Mouse (Mus musculus): ENCODE measurements around the gene Slc39a11.
"Not testable (repeated sequence)": the region's sequence is repeated elsewhere in the genome, so short reads cannot be mapped to it uniquely, and the experiment has no call there.

Slc39a11 gene

GRCm38 (mm10) chr11:113667704-113668103 is 17.8 kb upstream of the Slc39a11 start:
- DNase-seq (ENCODE audit: low read depth, low spot score) = no peak

DNA sequence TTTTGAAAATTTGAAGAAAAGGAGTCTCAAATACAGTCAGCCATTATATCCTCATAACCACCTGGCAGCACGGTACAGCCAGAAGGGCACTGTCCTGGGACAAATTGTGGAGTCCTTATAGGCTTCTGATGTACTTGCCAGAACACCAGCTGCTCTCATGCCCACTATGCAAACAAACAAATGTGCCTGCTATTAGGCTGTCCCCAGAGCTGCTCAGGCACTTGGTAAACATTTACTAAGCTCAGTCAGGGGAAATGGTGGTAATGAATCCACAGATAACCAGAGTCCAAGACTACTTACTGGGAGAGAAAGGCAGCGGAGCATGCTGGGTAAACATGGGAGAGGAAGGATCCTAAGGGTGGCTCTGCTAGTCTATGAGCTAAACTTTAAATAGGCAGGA is 17.2 kb upstream of the Slc39a11 start:
- DNase-seq (ENCODE audit: low read depth, low spot score) = no peak

- DNase-seq (ENCODE audit: low read depth, low spot score) = no peak
Measured at GRCm38 (mm10) chr11:113666648-113667047, 16.8 kb upstream of the Slc39a11 start.

DNA sequence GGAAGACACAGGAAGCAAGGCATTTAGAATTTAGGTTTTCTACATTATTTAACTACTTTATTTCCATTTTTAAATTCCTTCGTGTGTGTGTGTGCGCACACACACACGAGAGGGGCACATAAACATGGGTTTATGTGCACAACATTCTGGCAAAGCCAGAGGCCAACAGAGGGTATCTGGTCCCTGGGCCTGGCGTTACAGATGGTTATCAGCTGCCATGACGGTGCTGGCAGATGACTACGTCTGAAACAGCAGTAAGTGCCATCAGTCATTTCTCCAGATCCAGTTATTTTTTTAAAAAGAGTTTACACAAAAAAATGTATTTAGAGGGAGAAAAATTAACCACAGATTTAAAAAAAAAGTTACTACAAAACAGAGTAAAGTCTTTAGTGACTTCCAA is 16.3 kb upstream of the Slc39a11 start:
- no peak for DNase-seq (ENCODE audit: low read depth, low spot score)

- DNase-seq (ENCODE audit: low read depth, low spot score) = no peak
Measured at GRCm38 (mm10) chr11:113664279-113664678, 14.4 kb upstream of the Slc39a11 start.

DNA sequence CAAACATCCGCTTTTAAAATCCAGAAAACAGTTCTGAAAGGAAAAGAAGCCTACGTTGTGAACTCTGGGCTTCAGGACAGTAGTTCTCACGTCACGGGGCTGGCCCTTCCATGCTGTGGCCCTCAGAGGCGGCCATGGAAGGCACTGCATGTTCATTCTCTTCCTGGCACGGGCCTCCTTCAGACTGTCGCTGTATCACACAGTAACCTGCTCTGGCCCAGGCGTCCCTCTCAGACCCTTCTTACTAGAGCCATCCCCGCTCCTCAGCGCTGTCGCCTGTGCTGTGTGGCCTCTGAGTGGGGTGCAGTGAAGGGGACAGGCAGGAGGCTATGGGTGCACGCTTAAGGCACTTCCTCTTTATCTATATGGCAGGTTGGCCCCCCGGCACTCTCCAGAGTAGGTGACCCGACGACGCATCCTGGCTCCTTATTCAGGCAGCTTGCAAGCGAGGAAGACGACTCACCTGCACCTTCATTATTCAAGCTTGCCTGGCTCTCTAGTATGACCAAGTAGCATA is 12.0 kb upstream of the Slc39a11 start:
- no peak for DNase-seq (ENCODE audit: low read depth, low spot score)

DNA sequence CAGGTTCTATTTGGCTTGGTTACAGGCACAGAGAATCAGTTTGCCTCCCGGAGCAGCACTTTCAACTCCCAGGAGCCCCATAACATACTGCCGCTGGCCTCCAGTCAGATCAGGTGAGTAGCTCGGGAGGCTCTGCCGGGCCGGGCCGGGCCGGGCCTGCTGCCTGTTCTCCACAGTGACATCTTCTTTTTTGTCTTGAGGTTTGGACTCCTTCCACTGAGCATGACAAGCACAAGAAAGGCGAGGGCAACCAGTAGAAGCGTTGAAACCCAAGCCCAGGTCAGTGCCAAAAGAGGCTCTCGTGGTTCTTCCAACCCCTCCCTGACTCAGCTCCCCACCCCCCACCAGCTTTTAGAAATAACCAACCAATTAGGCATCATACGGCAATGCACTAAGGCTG is 11.1 kb upstream of the Slc39a11 start:
- no peak for DNase-seq (ENCODE audit: low read depth, low spot score)

GRCm38 (mm10) chr11:113660213-113660612 is 10.3 kb upstream of the Slc39a11 start:
- not testable (repeated sequence) for DNase-seq (ENCODE audit: low read depth, low spot score)

- DNase-seq (ENCODE audit: low read depth, low spot score) = no peak
Measured at GRCm38 (mm10) chr11:113658763-113659162, 8.9 kb upstream of the Slc39a11 start.

GRCm38 (mm10) chr11:113658319-113658718 is 8.4 kb upstream of the Slc39a11 start:
- no peak for DNase-seq (ENCODE audit: low read depth, low spot score)

DNA sequence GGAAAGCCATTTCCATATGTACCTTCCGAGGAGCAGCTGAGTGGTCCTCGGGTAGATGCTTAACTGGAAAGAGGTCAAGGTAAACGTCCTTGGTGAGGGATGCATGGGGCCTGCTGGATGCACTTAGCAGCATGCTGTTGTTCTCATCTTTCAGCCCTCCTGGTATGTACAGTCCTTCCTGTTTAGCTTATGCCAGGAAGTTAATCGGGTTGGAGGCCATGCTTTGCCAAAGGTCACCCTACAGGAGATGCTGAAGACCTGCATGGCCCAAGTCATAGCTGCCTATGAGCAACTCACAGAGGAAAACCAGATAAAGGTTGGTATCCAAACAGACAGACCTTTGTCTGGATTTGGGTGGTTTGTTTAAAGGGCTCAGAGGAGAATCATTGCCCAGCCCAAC is 7.3 kb upstream of the Slc39a11 start:
- no peak for DNase-seq (ENCODE audit: low read depth, low spot score)

- no peak for DNase-seq (ENCODE audit: low read depth, low spot score)
Measured at GRCm38 (mm10) chr11:113656511-113656932, 6.6 kb upstream of the Slc39a11 start.

GRCm38 (mm10) chr11:113654561-113655270 is 4.8 kb upstream of the Slc39a11 start:
- no peak for DNase-seq (ENCODE audit: low read depth, low spot score)

GRCm38 (mm10) chr11:113654105-113654504 is 4.2 kb upstream of the Slc39a11 start:
- DNase-seq (ENCODE audit: low read depth, low spot score) = no peak

DNA sequence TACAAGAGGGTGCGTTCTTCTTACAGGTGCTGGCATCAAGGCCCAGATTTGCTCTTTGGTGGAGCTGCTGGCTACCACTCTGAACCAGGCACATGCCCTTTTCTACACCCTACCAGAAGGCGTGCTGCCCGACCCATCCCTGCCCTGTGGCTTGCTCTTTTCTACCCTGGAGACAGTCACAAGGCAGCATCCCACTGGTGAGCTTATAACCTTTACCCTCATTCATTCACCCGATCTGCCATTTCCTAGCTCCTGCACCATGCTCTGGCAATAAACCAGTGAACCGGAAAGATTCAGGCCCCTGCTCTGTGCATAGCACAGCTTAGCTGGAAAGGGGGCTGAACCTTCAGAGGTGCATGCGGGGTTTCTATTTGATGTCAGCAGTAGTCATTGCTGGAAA is 2.6 kb upstream of the Slc39a11 start:
- DNase-seq (ENCODE audit: low read depth, low spot score) = no peak

GRCm38 (mm10) chr11:113651907-113652273 is 2.0 kb upstream of the Slc39a11 start:
- no peak for DNase-seq (ENCODE audit: low read depth, low spot score)

DNA sequence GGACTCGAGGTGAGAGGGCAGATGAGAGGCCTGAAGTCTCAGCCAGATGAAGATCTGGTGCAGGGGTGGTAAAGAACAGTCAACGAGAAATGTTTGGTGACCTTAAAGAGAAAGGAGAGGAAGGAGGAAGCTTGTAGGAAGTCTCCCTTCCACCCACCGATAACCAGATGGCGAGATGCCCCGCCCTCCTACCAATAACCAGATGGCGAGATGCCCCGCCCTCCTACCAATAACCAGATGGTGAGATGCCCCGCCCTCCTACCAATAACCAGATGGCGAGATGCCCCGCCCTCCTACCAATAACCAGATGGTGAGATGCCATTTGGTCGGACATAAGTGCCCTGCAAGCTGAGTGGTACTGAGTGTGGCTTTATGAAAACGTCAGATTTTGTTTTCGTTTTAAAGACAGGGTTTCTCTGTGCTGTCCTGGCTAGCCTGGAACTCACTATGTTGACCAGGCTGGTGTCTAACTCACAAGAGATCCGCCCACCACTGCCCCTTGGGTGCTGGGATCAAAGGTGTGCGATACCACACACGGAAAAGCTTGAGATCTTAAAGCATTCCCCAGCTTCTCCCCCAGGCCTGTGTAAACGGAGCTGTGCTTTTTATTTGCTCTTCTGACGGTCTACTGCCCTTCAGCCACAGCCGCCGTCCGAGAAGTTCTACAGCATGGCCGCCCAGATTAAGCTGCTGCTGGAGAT is 1.5 kb upstream of the Slc39a11 start:
- no peak for DNase-seq (ENCODE audit: low read depth, low spot score)

DNA sequence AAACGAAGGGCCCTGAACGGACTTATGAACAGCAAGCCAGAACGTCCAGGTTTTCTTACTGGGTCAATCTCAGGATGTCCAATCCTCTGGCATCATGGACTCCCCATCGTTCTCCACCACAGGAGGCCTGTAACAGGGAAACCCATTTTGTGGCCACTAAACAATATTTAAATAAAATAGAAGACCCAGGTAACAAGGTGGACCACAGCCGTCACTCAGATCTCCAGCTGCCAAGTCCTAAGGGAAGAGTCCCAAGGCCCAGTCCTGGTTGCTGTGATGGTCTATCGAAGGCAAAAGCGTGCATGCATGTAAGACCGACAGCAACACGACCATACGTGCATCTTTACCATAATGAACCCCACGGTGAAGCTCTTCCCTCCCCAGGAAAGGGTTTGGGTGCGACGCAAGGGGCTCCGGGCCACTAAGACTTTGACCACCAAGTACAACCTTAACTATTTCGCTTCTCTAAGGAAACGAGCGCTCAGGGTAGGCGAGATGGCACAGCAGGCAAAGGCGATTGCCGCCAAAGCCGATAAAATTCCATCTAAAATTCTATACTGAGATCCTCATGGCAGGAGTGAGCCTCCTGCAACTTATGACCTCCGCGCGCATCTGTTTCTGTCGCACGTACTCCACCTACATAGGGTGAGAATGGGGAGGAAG is 1.1 kb downstream of the Slc39a11 start, which contains the start of gene Cog1:
Cog1 (plus strand) TSS at position 480 of the 663 bp plus-strand sequence.
- DNase-seq (ENCODE audit: low read depth, low spot score) = no peak

- no peak for DNase-seq (ENCODE audit: low read depth, low spot score)
Measured at GRCm38 (mm10) chr11:113648152-113648551, 1.7 kb downstream of the Slc39a11 start.

- no peak for DNase-seq (ENCODE audit: low read depth, low spot score)
Measured at GRCm38 (mm10) chr11:113645181-113645580, 4.7 kb downstream of the Slc39a11 start.

DNA sequence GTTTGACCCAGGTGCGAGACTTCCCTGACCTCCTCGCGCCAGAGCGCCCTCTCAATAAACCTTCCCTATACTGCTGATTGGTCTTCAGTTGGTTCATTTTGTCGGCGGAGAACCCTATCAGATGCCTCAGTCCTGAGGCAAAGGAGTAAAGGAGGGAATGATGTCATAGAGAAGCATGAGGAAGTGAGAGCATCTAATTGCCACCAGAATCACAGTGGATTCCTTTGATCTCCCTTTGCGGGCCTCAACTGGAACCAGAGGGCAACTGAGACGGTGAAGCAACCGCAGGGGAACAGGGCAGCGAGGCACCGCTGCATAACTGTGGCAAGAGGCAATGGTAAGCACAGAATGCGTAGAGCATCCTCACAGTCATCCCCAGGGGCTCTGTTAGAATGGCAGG is 11.2 kb downstream of the Slc39a11 start:
- no peak for DNase-seq (ENCODE audit: low read depth, low spot score)

DNA sequence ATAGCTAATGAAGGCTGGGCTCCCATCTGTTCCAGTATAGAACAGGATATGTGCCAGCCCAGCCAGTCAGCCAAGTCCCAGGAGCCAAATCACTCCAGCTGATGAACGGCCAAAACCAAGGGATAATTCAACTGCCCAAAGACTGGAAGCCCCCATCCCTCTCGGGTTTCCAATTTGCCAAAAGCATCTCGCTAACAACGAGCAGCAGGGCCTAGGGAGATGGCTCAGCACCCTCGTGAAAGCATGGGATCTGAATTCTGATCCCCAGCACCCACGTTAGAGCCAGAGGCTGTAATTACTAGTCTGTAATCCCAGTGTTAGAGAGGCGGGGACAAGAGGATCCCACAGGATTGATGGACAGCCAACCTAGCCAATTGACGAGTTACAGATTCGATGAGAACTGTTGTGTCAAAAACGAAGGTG is 15.2 kb downstream of the Slc39a11 start:
- no peak for DNase-seq (ENCODE audit: low read depth, low spot score)

All from brain, embryonic 18.5 days (tissue).